Mouse (Mus musculus) ES-Bruce4 (cell line): Measurements from ENCODE around the gene Ankrd60. TPM values are rescaled to one million over a fixed set of nuclear protein-coding genes. Genes with fewer than 3 reads are reported as not detected.

Experiments used
- H3K27ac ChIP-seq: 2 replicates; pipeline ENCODE4 v1.5.1; 2012; ENCODE audit warnings: low read length, inconsistent platforms; ENCODE audit not compliant: insufficient read depth
- H3K27me3 ChIP-seq: 2 replicates; pipeline ENCODE4 v1.6.1; 2012; ENCODE audit warnings: mild to moderate bottlenecking, low read length, inconsistent platforms; ENCODE audit not compliant: control insufficient read depth, poor library complexity, insufficient read depth, severe bottlenecking
- H3K36me3 ChIP-seq: 2 replicates; pipeline ENCODE4 v1.6.1; 2012; ENCODE audit warnings: inconsistent platforms, mild to moderate bottlenecking, low read length, moderate library complexity; ENCODE audit not compliant: control insufficient read depth, poor library complexity, insufficient read depth, severe bottlenecking
- H3K4me1 ChIP-seq: one replicate; pipeline ENCODE4 v1.8.1; 2011; ENCODE audit warnings: low read length; ENCODE audit not compliant: control insufficient read depth, insufficient read depth
- H3K4me3 ChIP-seq: 2 replicates; pipeline ENCODE4 v1.5.1; 2011; ENCODE audit warnings: low read depth, mild to moderate bottlenecking, low read length
- H3K9ac ChIP-seq: 2 replicates; pipeline ENCODE4 v1.6.1; 2012; ENCODE audit warnings: low read depth, mild to moderate bottlenecking, inconsistent platforms; ENCODE audit not compliant: poor library complexity, severe bottlenecking
- H3K9me3 ChIP-seq: replicated peaks from 2 replicates; pipeline ENCODE4 v1.6.1; 2012; ENCODE audit warnings: mild to moderate bottlenecking, low read length, inconsistent platforms; ENCODE audit not compliant: control insufficient read depth, poor library complexity, insufficient read depth, severe bottlenecking
- CTCF ChIP-seq: IDR thresholded peaks from one replicate; pipeline ENCODE4 v1.8.1; 2011; ENCODE audit warnings: low read depth, low read length
- EP300 ChIP-seq: IDR thresholded peaks from 2 replicates; pipeline ENCODE4 v1.6.1; 2011; ENCODE audit warnings: low read depth, low read length; ENCODE audit not compliant: insufficient read depth
- POLR2A ChIP-seq: IDR thresholded peaks from one replicate; pipeline ENCODE4 v1.8.1; 2011; ENCODE audit warnings: low read length; ENCODE audit not compliant: insufficient read depth
- polyA plus RNA-seq: library from polyadenylated mRNA; stranded (reverse); fragments of >200 nt; gene quantifications from 2 replicates; pipeline ENCODE4 v1.2.4, GENCODE M21; 2011; ENCODE audit warnings: low read depth; ENCODE audit not compliant: missing spikeins, insufficient read depth, insufficient read length

Ankrd60 gene
- polyA plus RNA-seq, 1 experiment, result not detected

- H3K27me3 ChIP-seq, result no peaks in the 10 kb centered on the region
- no peak overlapping the region for H3K9ac ChIP-seq
- H3K4me3 ChIP-seq, result no peak overlapping the region
- no peaks in the 10 kb centered on the region for H3K4me1 ChIP-seq
- TF ChIP-seq POLR2A, result no peak
- no peak for TF ChIP-seq EP300
- no peak for TF ChIP-seq CTCF
- H3K27ac ChIP-seq, result no peak overlapping the region
- H3K9me3 ChIP-seq, result no peaks in the 10 kb centered on the region
- H3K36me3 ChIP-seq, result no peaks in the 10 kb centered on the region
These were observed 38.0 kb upstream of the Ankrd60 start for GRCm38 (mm10) chr2:173616156-173616555.

GRCm38 (mm10) chr2:173615378-173616081, 37.4 kb upstream of the Ankrd60 start:
- Histone ChIP-seq H3K36me3 (no peaks in the 10 kb centered on the region), H3K4me1 (no peaks in the 10 kb centered on the region), H3K9ac (no peak overlapping the region), H3K27ac (no peak overlapping the region), H3K9me3 (no peaks in the 10 kb centered on the region), H3K4me3 (no peak overlapping the region), H3K27me3 (no peaks in the 10 kb centered on the region)
- no peak for TF ChIP-seq CTCF
- TF ChIP-seq EP300, result no peak
- no peak for TF ChIP-seq POLR2A

GRCm38 (mm10) chr2:173608020-173608958, 30.1 kb upstream of the Ankrd60 start:
- Histone ChIP-seq H3K36me3 (no peaks in the 10 kb centered on the region), H3K4me1 (no peaks in the 10 kb centered on the region), H3K4me3 (no peak overlapping the region), H3K27ac (no peak overlapping the region), H3K9me3 (no peaks in the 10 kb centered on the region), H3K9ac (no peak overlapping the region), H3K27me3 (no peaks in the 10 kb centered on the region)
- TF ChIP-seq EP300, result no peak
- no peak for TF ChIP-seq CTCF
- TF ChIP-seq POLR2A, result no peak

DNA sequence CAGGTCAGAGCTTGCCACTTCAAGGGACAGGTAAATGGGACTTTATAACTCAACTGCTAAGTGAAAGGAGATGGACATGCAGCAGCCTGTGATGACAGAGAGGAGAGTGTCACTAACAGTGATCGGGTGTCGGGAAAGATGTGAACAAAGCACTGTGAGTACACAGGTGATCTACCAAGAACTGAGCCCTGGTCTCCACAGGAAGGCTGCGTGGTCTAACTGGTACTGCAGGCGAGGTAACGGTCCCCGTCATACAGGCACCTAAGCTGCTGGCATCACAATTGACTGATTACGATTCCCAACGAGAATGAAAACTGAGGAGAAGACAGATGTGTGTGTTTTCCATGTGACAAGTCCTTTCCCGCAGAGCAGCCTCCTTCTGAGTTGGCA, 28.2 kb upstream of the Ankrd60 start:
- Histone ChIP-seq H3K36me3 (no peaks in the 10 kb centered on the region), H3K27me3 (no peaks in the 10 kb centered on the region), H3K4me3 (no peak overlapping the region), H3K9ac (no peak overlapping the region), H3K4me1 (no peaks in the 10 kb centered on the region), H3K27ac (no peak overlapping the region), H3K9me3 (peaks cover 7% of the 10 kb centered on the region)
- no peak for TF ChIP-seq EP300
- TF ChIP-seq POLR2A, result no peak
- TF ChIP-seq CTCF, result no peak

DNA sequence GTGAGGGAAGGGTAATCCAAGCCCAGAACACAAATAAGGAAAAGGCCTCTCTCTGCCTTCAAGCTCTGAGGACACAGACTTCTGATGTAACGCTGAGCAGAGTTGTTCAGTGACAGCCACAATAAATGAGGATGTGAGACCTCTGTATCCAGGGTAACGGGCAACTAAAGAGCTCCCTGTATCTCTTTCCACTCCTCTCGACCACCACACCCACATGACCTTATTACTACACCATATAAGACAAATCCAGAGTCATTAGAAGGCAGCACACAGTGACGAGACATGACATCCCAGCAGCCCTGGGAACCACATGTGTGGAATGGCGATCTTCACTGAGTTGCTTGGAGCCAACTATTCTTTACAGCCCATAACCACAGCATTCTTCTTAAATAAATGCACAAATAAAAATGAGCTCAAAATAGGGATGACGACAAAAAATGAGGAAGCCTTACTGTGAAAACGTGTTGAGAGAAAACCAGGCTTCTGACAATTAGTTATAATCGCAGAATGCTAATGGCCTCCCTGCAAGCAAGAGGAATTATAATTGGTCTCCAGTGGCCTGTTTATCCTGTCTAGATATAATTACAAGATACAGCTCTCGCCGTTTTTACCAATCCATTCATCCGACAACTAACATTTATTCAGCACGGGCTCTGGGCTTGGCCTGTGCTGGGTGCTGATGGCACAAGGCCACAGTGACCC, 27.7 kb upstream of the Ankrd60 start:
- TF ChIP-seq EP300, result no peak
- no peak for TF ChIP-seq CTCF
- TF ChIP-seq POLR2A, result no peak

More for the DNA sequence above, 27.7 kb upstream of the Ankrd60 start:
- Histone ChIP-seq H3K27ac (no peak overlapping the region), H3K9ac (no peak overlapping the region), H3K9me3 (peaks cover 7% of the 10 kb centered on the region), H3K36me3 (no peaks in the 10 kb centered on the region), H3K4me3 (no peak overlapping the region), H3K4me1 (no peaks in the 10 kb centered on the region), H3K27me3 (no peaks in the 10 kb centered on the region)
